8 mouse cellular contexts compared by ENCODE assay signal in genomic region chr12:80642725-80643692, GRCm38 (mm10). TPM values are rescaled to one million over a fixed set of nuclear protein-coding genes. Genes with fewer than 3 reads are reported as not detected.
DNase-seq lines count a peak whose midpoint lies in the region; ATAC-seq and TF ChIP-seq lines count a peak whose summit lies in the region.

No protein-coding gene starts in this region.

- H3K4me1 ChIP-seq in limb, embryonic 13.5 days, result peaks cover 37% of the 10 kb centered on the region
- H3K4me1 ChIP-seq in midbrain, embryonic 13.5 days (replicated peaks), result peaks cover 45% of the 10 kb centered on the region
- peaks cover 21% of the 10 kb centered on the region for H3K4me1 ChIP-seq in stomach, embryonic 14.5 days (ENCODE audit: control insufficient read depth, insufficient read depth, low read length)

- peak; percentile 87 for DNase-seq in 416B (ENCODE audit: low read depth)
- DNase-seq in cerebellum, postnatal 4 days (ENCODE audit: low spot score in 2 of 2), result peak; percentile 21 to 66
- DNase-seq in gastrocnemius, adult 2 months, result peak; percentile 52

- H3K4me2 ChIP-seq in limb, embryonic 13.5 days (replicated peaks), result peak overlapping the region; percentile 89
- peak overlapping the region; percentile 97 for H3K4me2 ChIP-seq in midbrain, embryonic 13.5 days (replicated peaks)
- peak overlapping the region; percentile 93 for H3K4me2 ChIP-seq in stomach, embryonic 14.5 days (replicated peaks; ENCODE audit: low read depth, low read length)

- H3K27me3 ChIP-seq in limb, embryonic 13.5 days, result no peaks in the 10 kb centered on the region
- H3K27me3 ChIP-seq in midbrain, embryonic 13.5 days, result no peaks in the 10 kb centered on the region
- no peaks in the 10 kb centered on the region for H3K27me3 ChIP-seq in stomach, embryonic 14.5 days (ENCODE audit: control insufficient read depth, insufficient read depth, low read length)

- peak overlapping the region; percentile 90 for H3K4me3 ChIP-seq in gastrocnemius, adult 2 months
- H3K4me3 ChIP-seq in limb, embryonic 13.5 days, result peak overlapping the region; percentile 93
- peak overlapping the region; percentile 99 for H3K4me3 ChIP-seq in midbrain, embryonic 13.5 days (replicated peaks)
- H3K4me3 ChIP-seq in stomach, embryonic 14.5 days (ENCODE audit: low read depth, low read length), result peak overlapping the region; percentile 95

- intact Hi-C loops in gastrocnemius, adult 2 months (cut with DNase I), result loop anchor here (5.0 to 10.0 kb wide), 5 partner anchors 178 to 1468 kb away; partner anchors contain the start of genes Exd2, Srsf5 and Vti1b

- H3K9ac ChIP-seq in limb, embryonic 13.5 days, result peak overlapping the region; percentile 97
- peak overlapping the region; percentile 97 for H3K9ac ChIP-seq in midbrain, embryonic 13.5 days (replicated peaks)
- H3K9ac ChIP-seq in stomach, embryonic 14.5 days (replicated peaks; ENCODE audit: low read depth, low read length), result peak overlapping the region; percentile 98

- 2% methylated on average over 47 of the region's 48 CpGs for WGBS in limb, embryonic 13.5 days
- 3% methylated on average over 46 of the region's 48 CpGs for WGBS in midbrain, embryonic 13.5 days
- 3% methylated on average over 46 of the region's 48 CpGs for WGBS in stomach, embryonic 14.5 days

- H3K27ac ChIP-seq in gastrocnemius, adult 2 months, result peak overlapping the region; percentile 93
- peak overlapping the region; percentile 93 for H3K27ac ChIP-seq in limb, embryonic 13.5 days
- peak overlapping the region; percentile 91 for H3K27ac ChIP-seq in midbrain, embryonic 13.5 days
- peak overlapping the region; percentile 92 for H3K27ac ChIP-seq in stomach, embryonic 14.5 days (ENCODE audit: low read length)

- TF ChIP-seq CTCF in gastrocnemius, adult 2 months (IDR thresholded peaks at IDR 0.05), result peak; percentile 66

- no peaks in the 10 kb centered on the region for H3K9me3 ChIP-seq in limb, embryonic 13.5 days
- no peaks in the 10 kb centered on the region for H3K9me3 ChIP-seq in midbrain, embryonic 13.5 days
- no peaks in the 10 kb centered on the region for H3K9me3 ChIP-seq in stomach, embryonic 14.5 days (ENCODE audit: control insufficient read depth, low read depth, low read length)

- H3K36me3 ChIP-seq in limb, embryonic 13.5 days, result peaks cover 44% of the 10 kb centered on the region
- peaks cover 37% of the 10 kb centered on the region for H3K36me3 ChIP-seq in midbrain, embryonic 13.5 days
- peaks cover 28% of the 10 kb centered on the region for H3K36me3 ChIP-seq in stomach, embryonic 14.5 days (ENCODE audit: control insufficient read depth, insufficient read depth, low read length)

- ATAC-seq in activated CD4-positive, CD25-positive, alpha-beta regulatory T cell, adult 4 months, result peak; percentile 28
- peak; percentile 26 for ATAC-seq in inflammation-experienced regulatory T-cells, adult 6 months
- ATAC-seq in limb, embryonic 13.5 days (ENCODE audit: low FRiP score, low read depth), result peak; percentile 68
- ATAC-seq in midbrain, embryonic 13.5 days, result peak; percentile 78
- ATAC-seq in stomach, embryonic 14.5 days (ENCODE audit: insufficient number of reproducible peaks, insufficient read depth, low FRiP score, low read depth), result peak; percentile 58; the same call in 1 of the 2 replicates

RNA-seq across cellular contexts. Expression of gene Slc39a9, which starts 0.7 kb away (rescaled TPM):
- 10 to 100 TPM; 21.0 to 24.3 TPM for polyA plus RNA-seq in activated CD4-positive, CD25-positive, alpha-beta regulatory T cell, adult 4 months (2017; shearing (Covaris generic))
- total RNA-seq in gastrocnemius, adult 2 months (2021), result 10 to 100 TPM in 1 of 2 experiments, 1 to 10 TPM in 1; 7.8 to 11.6 TPM
- 10 to 100 TPM; 22.2 to 22.7 (median 22.5) TPM for polyA plus RNA-seq in inflammation-experienced regulatory T-cells, adult 6 months (2017; shearing (Covaris generic))
- polyA plus RNA-seq in limb, embryonic 13.5 days (2015; fragmentation: Nextera tagmentation; extraction: Ambion mirVana), result 21.8 and 26.5 TPM in 2 replicates
- polyA plus RNA-seq in midbrain, embryonic 13.5 days (2015; fragmentation: Nextera tagmentation; extraction: Ambion mirVana), result 26.1 and 27.5 TPM in 2 replicates
- polyA plus RNA-seq in stomach, embryonic 14.5 days (2014; fragmentation: Nextera tagmentation; extraction: Ambion mirVana), result 27.0 and 32.0 TPM in 2 replicates

RNA-seq across cellular contexts. Expression of gene Erh, which starts 1.1 kb away (rescaled TPM):
- 100 to 1,000 TPM; 110 to 140 TPM for polyA plus RNA-seq in activated CD4-positive, CD25-positive, alpha-beta regulatory T cell, adult 4 months (2017; shearing (Covaris generic))
- total RNA-seq in gastrocnemius, adult 2 months (2021), result 10 to 100 TPM; 14.4 to 17.7 TPM
- 100 to 1,000 TPM; 131 to 147 (median 146) TPM for polyA plus RNA-seq in inflammation-experienced regulatory T-cells, adult 6 months (2017; shearing (Covaris generic))
- polyA plus RNA-seq in limb, embryonic 13.5 days (2015; fragmentation: Nextera tagmentation; extraction: Ambion mirVana), result 334 and 368 TPM in 2 replicates
- 367 and 391 TPM in 2 replicates for polyA plus RNA-seq in midbrain, embryonic 13.5 days (2015; fragmentation: Nextera tagmentation; extraction: Ambion mirVana)
- polyA plus RNA-seq in stomach, embryonic 14.5 days (2014; fragmentation: Nextera tagmentation; extraction: Ambion mirVana), result 250 and 271 TPM in 2 replicates

RNA-seq across cellular contexts. Expression of gene Plekhd1, which starts 49.4 kb away (rescaled TPM):
- polyA plus RNA-seq in activated CD4-positive, CD25-positive, alpha-beta regulatory T cell, adult 4 months (2017; shearing (Covaris generic)), result 1 to 10 TPM in 1 of 2 experiments, under 1 TPM in 1; 0.36 to 1.3 TPM
- under 1 TPM; 0.17 to 0.41 TPM for total RNA-seq in gastrocnemius, adult 2 months (2021)
- 1 to 10 TPM in 2 of 3 experiments, not detected in 1; 1.5 to 2.4 TPM for polyA plus RNA-seq in inflammation-experienced regulatory T-cells, adult 6 months (2017; shearing (Covaris generic))
- 0.10 and 0.11 TPM in 2 replicates for polyA plus RNA-seq in limb, embryonic 13.5 days (2015; fragmentation: Nextera tagmentation; extraction: Ambion mirVana)
- 3.6 and 4.0 TPM in 2 replicates for polyA plus RNA-seq in midbrain, embryonic 13.5 days (2015; fragmentation: Nextera tagmentation; extraction: Ambion mirVana)
- 3.9 and 6.5 TPM in 2 replicates for polyA plus RNA-seq in stomach, embryonic 14.5 days (2014; fragmentation: Nextera tagmentation; extraction: Ambion mirVana)

Comparison
In these comparisons a context has a peak if more than half of its experiments do, and no peak if none do; other contexts are left out.
1. Peak in every context shown above with its lines: DNase-seq, ATAC-seq, H3K4me3 ChIP-seq and H3K27ac ChIP-seq.
2. ATAC-seq: peak in every context shown above with its lines; median percentile 78 in midbrain, embryonic 13.5 days; 68 in limb, embryonic 13.5 days; 58 in stomach, embryonic 14.5 days; 28 in activated CD4-positive, CD25-positive, alpha-beta regulatory T cell, adult 4 months; 26 in inflammation-experienced regulatory T-cells, adult 6 months.